Mouse (Mus musculus) CH12.LX (cell line): ENCODE data around the gene Gm26897. TPM values are rescaled to one million over a fixed set of nuclear protein-coding genes. Genes with fewer than 3 reads are reported as not detected.

Experiments used
- DNase-seq: peaks from one replicate; pipeline ENCODE4 v3.0.0-alpha.2; 2013; ENCODE audit errors: extremely low read depth
- H3K27ac ChIP-seq: 2 replicates; pipeline ENCODE4 v1.5.1; 2012; ENCODE audit warnings: low read depth, mild to moderate bottlenecking, control low read depth, moderate library complexity; ENCODE audit not compliant: insufficient read depth
- H3K27me3 ChIP-seq: replicated peaks from 2 replicates; pipeline ENCODE3; 2012; ENCODE audit warnings: inconsistent platforms
- H3K36me3 ChIP-seq, 2 experiments: replicated peaks in 1 of 2; 2 replicates each; pipeline versions ENCODE3 to v1.6.1; 2012; ENCODE audit warnings: inconsistent platforms in 1 of 2, low read length in 1 of 2, mild to moderate bottlenecking in 1 of 2, mixed read lengths in 1 of 2, moderate library complexity in 1 of 2; ENCODE audit not compliant: control insufficient read depth in 1 of 2, insufficient read depth in 1 of 2
- H3K4me1 ChIP-seq, 2 experiments: 2 replicates each; pipeline ENCODE4 v1.6.1; 2012; ENCODE audit warnings: inconsistent platforms in 1 of 2, moderate library complexity in 1 of 2; ENCODE audit not compliant: insufficient read depth in 2 of 2, control insufficient read depth in 1 of 2
- H3K4me2 ChIP-seq: 2 replicates; pipeline ENCODE4 v1.6.1; 2012; ENCODE audit warnings: low read depth, mild to moderate bottlenecking, control low read depth; ENCODE audit not compliant: poor library complexity, insufficient read depth, severe bottlenecking
- H3K4me3 ChIP-seq, 3 experiments: fragments of 150-350 bp in 1 of 3; sonication (generic) in 1 of 3; replicated peaks in 1 of 3; 2 replicates each; pipeline versions ENCODE3 to v1.5.1; 2011 to 2012; ENCODE audit warnings: low read depth in 2 of 3, low read length in 2 of 3, mild to moderate bottlenecking in 2 of 3, moderate library complexity in 2 of 3, control low read depth in 1 of 3, improper control_type of control experiment in 1 of 3, inconsistent platforms in 1 of 3, mixed read lengths in 1 of 3; ENCODE audit not compliant: poor library complexity in 1 of 3
- H3K79me2 ChIP-seq: replicated peaks from 2 replicates; pipeline ENCODE4 v1.6.1; 2012; ENCODE audit warnings: mild to moderate bottlenecking, moderate library complexity; ENCODE audit not compliant: control insufficient read depth, poor library complexity, insufficient read depth, severe bottlenecking; ENCODE audit errors: extremely low read depth
- H3K9ac ChIP-seq: 2 replicates; pipeline ENCODE4 v1.6.1; 2012; ENCODE audit warnings: low read depth, mild to moderate bottlenecking, control low read depth, moderate library complexity; ENCODE audit not compliant: insufficient read depth
- H3K9me3 ChIP-seq: replicated peaks from 2 replicates; pipeline ENCODE3; 2012; ENCODE audit warnings: low read length, inconsistent platforms, mixed read lengths
- CHD2 ChIP-seq: IDR thresholded peaks from 2 replicates; pipeline ENCODE4 v1.6.1; 2011; ENCODE audit warnings: low read length, improper control_type of control experiment
- ELF1 ChIP-seq: IDR thresholded peaks from 2 replicates; pipeline ENCODE4 v1.6.1; 2014; ENCODE audit warnings: low read depth, mild to moderate bottlenecking, inconsistent platforms, low read length, improper control_type of control experiment
- EP300 ChIP-seq: IDR thresholded peaks from 2 replicates; pipeline ENCODE4 v1.6.1; 2011; ENCODE audit warnings: low read length, improper control_type of control experiment
- IRF4 ChIP-seq: IDR thresholded peaks from 2 replicates; pipeline ENCODE4 v1.6.1; 2014; ENCODE audit warnings: low read depth, mild to moderate bottlenecking, inconsistent platforms, low read length, improper control_type of control experiment
- JUN ChIP-seq: IDR thresholded peaks from 2 replicates; pipeline ENCODE4 v1.6.1; 2011; ENCODE audit warnings: low read depth, mild to moderate bottlenecking, low read length, improper control_type of control experiment, moderate library complexity; ENCODE audit not compliant: insufficient read depth
- MAZ ChIP-seq: IDR thresholded peaks from 2 replicates; pipeline ENCODE4 v1.6.1; 2012; ENCODE audit warnings: low read depth, mild to moderate bottlenecking, inconsistent platforms, low read length, improper control_type of control experiment, moderate library complexity
- MEF2A ChIP-seq: IDR thresholded peaks from 2 replicates; pipeline ENCODE4 v1.6.1; 2014; ENCODE audit warnings: low read depth, mild to moderate bottlenecking, inconsistent platforms, low read length, improper control_type of control experiment, borderline replicate concordance
- MXI1 ChIP-seq: IDR thresholded peaks from 2 replicates; pipeline ENCODE4 v1.6.1; 2011; ENCODE audit warnings: mild to moderate bottlenecking, low read depth, low read length, improper control_type of control experiment
- MYC ChIP-seq: IDR thresholded peaks from 2 replicates; pipeline ENCODE4 v1.6.1; 2011; ENCODE audit warnings: low read depth, mild to moderate bottlenecking, improper control_type of control experiment, low read length
- NELFE ChIP-seq: IDR thresholded peaks from 2 replicates; pipeline ENCODE4 v1.6.1; 2011; ENCODE audit warnings: low read depth, low read length, improper control_type of control experiment
- PAX5 ChIP-seq: IDR thresholded peaks from 2 replicates; pipeline ENCODE4 v1.6.1; 2012; ENCODE audit warnings: low read length, inconsistent platforms, mixed read lengths
- POLR2AphosphoS2 ChIP-seq: IDR thresholded peaks from 2 replicates; pipeline ENCODE4 v1.6.1; 2011; ENCODE audit warnings: low read depth, low read length, improper control_type of control experiment
- SIN3A ChIP-seq: IDR thresholded peaks from 2 replicates; pipeline ENCODE4 v1.6.1; 2012; ENCODE audit warnings: low read length, improper control_type of control experiment, inconsistent platforms
- TBP ChIP-seq: conservative IDR thresholded peaks from 2 replicates; pipeline ENCODE4 v1.6.1; 2011; ENCODE audit warnings: low read depth, low read length, improper control_type of control experiment
- USF2 ChIP-seq: conservative IDR thresholded peaks from 2 replicates; pipeline ENCODE4 v1.6.1; 2011; ENCODE audit warnings: low read depth, low read length, improper control_type of control experiment
- ZKSCAN1 ChIP-seq: IDR thresholded peaks from 2 replicates; pipeline ENCODE4 v1.6.1; 2012; ENCODE audit warnings: low read depth, inconsistent platforms, low read length, improper control_type of control experiment, borderline replicate concordance
- ZMIZ1 ChIP-seq: IDR thresholded peaks from 2 replicates; pipeline ENCODE4 v1.6.1; 2012; ENCODE audit warnings: low read depth, mild to moderate bottlenecking, inconsistent platforms, low read length, improper control_type of control experiment
- dilution Hi-C: fragments of 300-500 bp; cut with MboI; formaldehyde crosslinking; loops from 2 replicates; pipeline ENCODE4 v1.14.3; 2020; ENCODE audit warnings: low sequenced_read_pairs; ENCODE audit not compliant: extremely low pct_unique_long_range_greater_than_20kb, extremely low pct_ligation_motif_present
- in situ Hi-C: fragments of 300-500 bp; cut with MboI; formaldehyde crosslinking; loops from 3 replicates; pipeline ENCODE4 v1.14.3; 2019; ENCODE audit warnings: low sequenced_read_pairs, low pct_ligation_motif_present, low pct_unique_long_range_greater_than_20kb, mixed read lengths
- polyA plus RNA-seq: library from polyadenylated mRNA; unstranded; fragments of >175 nt; gene quantifications from 2 replicates; pipeline ENCODE4 v1.2.1, GENCODE M21; 2012; ENCODE audit warnings: low read depth; ENCODE audit not compliant: insufficient read length
- total RNA-seq, 2 experiments: library from RNA; depleted of rRNA; stranded (reverse); fragments of 300-350 nt in 1 of 2; fragments of >200 nt in 1 of 2; gene quantifications; 2 replicates each; pipeline ENCODE4 v1.2.3; 2012 to 2014

Gene Gm26897
- total and polyA plus RNA-seq, 3 experiments: not detected

- dilution Hi-C loops (no loop called here), in situ Hi-C loops (no loop called here)
- no peak for DNase-seq
- peaks cover 90% of the 10 kb centered on the region for H3K9me3 ChIP-seq
- H3K4me1 ChIP-seq: no peaks in the 10 kb centered on the region
- H3K79me2 ChIP-seq: no peaks in the 10 kb centered on the region
- no peak overlapping the region for H3K4me2 ChIP-seq
- no peaks in the 10 kb centered on the region for H3K27me3 ChIP-seq
- H3K9ac ChIP-seq: no peak overlapping the region
- no peak for TF ChIP-seq MXI1
- TF ChIP-seq USF2: no peak
- no peak for TF ChIP-seq MEF2A
- TF ChIP-seq SIN3A: no peak
- no peak for TF ChIP-seq ZKSCAN1
- no peaks in the 10 kb centered on the region for H3K36me3 ChIP-seq
- no peak overlapping the region for H3K4me3 ChIP-seq
- no peak overlapping the region for H3K27ac ChIP-seq
Observed at GRCm38 (mm10) chr5:111703586-111703985, 30.1 kb upstream of the Gm26897 start.

DNA sequence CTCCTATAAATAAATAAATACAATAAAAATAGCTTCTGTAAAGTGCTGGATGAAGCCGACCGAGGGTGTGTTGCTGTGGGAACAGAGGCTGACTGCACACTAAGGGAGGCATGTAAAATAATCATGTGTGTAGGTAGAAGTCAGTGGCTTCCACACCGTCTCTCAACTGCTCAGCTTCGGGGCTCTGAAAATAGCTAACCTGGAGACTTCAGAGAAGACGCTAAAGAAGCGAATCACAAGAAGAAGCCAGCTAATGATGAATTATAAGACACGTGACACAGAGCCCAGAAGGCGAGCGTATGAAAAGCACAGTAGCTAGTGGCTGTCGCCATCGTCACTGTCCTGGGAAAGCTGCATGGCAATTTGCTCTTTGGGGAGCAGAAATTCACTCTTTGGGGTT is 29.4 kb upstream of the Gm26897 start:
- TF ChIP-seq MYC (no peak), TBP (no peak), USF2 (no peak), CHD2 (no peak), POLR2AphosphoS2 (no peak), MAZ (no peak), ZMIZ1 (no peak), PAX5 (no peak), ELF1 (no peak)
- TF ChIP-seq, all 38 proteins: peak for 0
- Histone ChIP-seq H3K36me3 (no peaks in the 10 kb centered on the region), H3K9ac (no peak overlapping the region), H3K4me3 (no peak overlapping the region), H3K4me1 (no peaks in the 10 kb centered on the region), H3K79me2 (no peaks in the 10 kb centered on the region), H3K27ac (no peak overlapping the region), H3K27me3 (no peaks in the 10 kb centered on the region), H3K4me2 (no peak overlapping the region), H3K9me3 (peaks cover 89% of the 10 kb centered on the region)
- dilution Hi-C loops (no loop called here), in situ Hi-C loops (no loop called here)
- DNase-seq: no peak

DNA sequence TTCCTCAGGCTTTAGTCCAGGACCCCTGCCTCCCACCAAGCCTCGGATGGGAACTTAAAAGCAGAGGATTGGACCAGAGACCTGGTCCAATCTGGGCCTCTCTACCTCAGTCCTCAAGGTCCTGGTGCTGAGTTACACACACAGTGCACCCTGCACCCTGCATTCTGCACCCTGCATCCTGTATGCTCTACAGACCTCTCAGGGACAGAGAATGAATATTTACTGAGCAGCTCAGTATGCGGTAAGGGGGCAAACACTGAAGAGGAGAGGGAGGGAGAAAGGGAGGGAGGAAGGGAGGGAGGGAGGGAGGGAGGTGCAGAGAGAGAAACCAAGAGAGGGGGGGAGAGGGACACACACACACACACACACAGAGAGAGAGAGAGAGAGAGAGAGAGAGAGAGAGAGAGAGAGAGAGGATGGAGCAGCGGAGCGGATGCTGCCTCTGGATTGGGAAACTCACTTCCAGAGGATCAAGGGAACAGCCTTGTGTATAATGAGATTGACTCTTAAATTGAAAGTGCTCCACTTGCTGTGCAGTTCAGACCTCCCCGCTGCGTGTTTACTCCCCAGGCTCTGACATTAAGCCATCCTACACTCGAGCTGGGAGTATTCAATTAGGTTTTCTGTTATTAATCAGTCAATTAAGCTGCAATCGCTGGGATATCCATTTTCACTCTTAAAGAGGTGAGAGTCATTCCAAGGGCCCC is 24.4 kb upstream of the Gm26897 start:
- peaks cover 76% of the 10 kb centered on the region for H3K9me3 ChIP-seq
- H3K27ac ChIP-seq: no peak overlapping the region
- no peaks in the 10 kb centered on the region for H3K27me3 ChIP-seq
- TF ChIP-seq IRF4 (no peak), JUN (no peak), NELFE (no peak), SIN3A (no peak), EP300 (no peak)
- dilution Hi-C loops (no loop called here), in situ Hi-C loops (no loop called here)
- no peaks in the 10 kb centered on the region for H3K4me1 ChIP-seq
- no peak overlapping the region for H3K4me2 ChIP-seq
- DNase-seq: no peak
- H3K4me3 ChIP-seq: no peak overlapping the region
- H3K36me3 ChIP-seq: no peaks in the 10 kb centered on the region
- no peaks in the 10 kb centered on the region for H3K79me2 ChIP-seq
- H3K9ac ChIP-seq: no peak overlapping the region
